Mouse (Mus musculus) CH12.LX (cell line): ENCODE results near the gene Lmod3.

Experiments
- CHD2 ChIP-seq: IDR thresholded peaks from 2 replicates; pipeline ENCODE4 v1.6.1; 2011; ENCODE audit warnings: low read length, improper control_type of control experiment
- CTCF ChIP-seq, 2 experiments: IDR thresholded peaks in 1 of 2; conservative IDR thresholded peaks in 1 of 2; 2 replicates each; pipeline ENCODE4 v1.5.1; 2011 to 2012; ENCODE audit warnings: low read depth in 2 of 2, low read length in 2 of 2, improper control_type of control experiment in 1 of 2, inconsistent platforms in 1 of 2, mild to moderate bottlenecking in 1 of 2, moderate library complexity in 1 of 2
- POLR2A ChIP-seq: IDR thresholded peaks from 2 replicates; pipeline ENCODE4 v1.6.1; 2011; ENCODE audit warnings: low read depth, mild to moderate bottlenecking, improper control_type of control experiment, low read length

- TF ChIP-seq POLR2A = no peak
- TF ChIP-seq CHD2 = no peak
- no peak for TF ChIP-seq CTCF (conservative IDR thresholded peaks at IDR 0.05 in 1 of 2, IDR thresholded peaks at IDR 0.05 in 1 of 2; ENCODE audit: low read depth in 2 of 2, low read length in 2 of 2)
Observed at GRCm38 (mm10) chr6:97204952-97205351, 47.6 kb downstream of the Lmod3 start.
